Comparison of ENCODE assay signal across 8 mouse cellular contexts in genomic region chr8:118274688-118275087, GRCm38 (mm10). TPM values are rescaled to one million over a fixed set of nuclear protein-coding genes. Genes with fewer than 3 reads are reported as not detected.
DNase-seq lines count a peak whose midpoint lies in the region; ATAC-seq and TF ChIP-seq lines count a peak whose summit lies in the region.

No protein-coding gene starts in this region.

- H3K9ac ChIP-seq in stomach, postnatal 0 days (ENCODE audit: low read length), result no peak overlapping the region

- 7% methylated on average over 4 of the region's 4 CpGs for WGBS in stomach, postnatal 0 days

- no peak overlapping the region for H3K4me2 ChIP-seq in stomach, postnatal 0 days (replicated peaks; ENCODE audit: low read depth)

- no peaks in the 10 kb centered on the region for H3K9me3 ChIP-seq in stomach, postnatal 0 days (ENCODE audit: control insufficient read depth, low read length)

- no peak overlapping the region for H3K27ac ChIP-seq in stomach, postnatal 0 days (replicated peaks)

- H3K4me1 ChIP-seq in stomach, postnatal 0 days (replicated peaks; ENCODE audit: control insufficient read depth, insufficient read depth), result no peaks in the 10 kb centered on the region

- peak; percentile 88 for TF ChIP-seq CTCF in stomach, postnatal 0 days (IDR thresholded peaks at IDR 0.05; ENCODE audit: low read depth)

- ATAC-seq in CD4-positive, CD25-positive, alpha-beta regulatory T cell, adult 4 months, result no peak
- ATAC-seq in stomach, postnatal 0 days (ENCODE audit: low FRiP score, low TSS enrichment), result no peak

- no peak overlapping the region for H3K4me3 ChIP-seq in stomach, postnatal 0 days (ENCODE audit: low read depth, low read length)

- intact Hi-C loops in gastrocnemius, postnatal 14 days (cut with DNase I; ENCODE audit: low total_unique reads), result loop anchor here (10.0 kb wide), 1 partner anchor 570 kb away; no protein-coding TSS in a partner anchor

- DNase-seq in CD4-positive, CD25-positive, alpha-beta regulatory T cell, adult 2 months (ENCODE audit: low read depth, low spot score), result peak; percentile 8
- DNase-seq in ZHBTc4 (ENCODE audit: low read depth, low spot score), result peak; percentile 86
- DNase-seq in cerebellum, postnatal 25 days, result peak; percentile 82 to 90
- peak; percentile 63 for DNase-seq in gastrocnemius, postnatal 14 days
- peak; percentile 71 for DNase-seq in layer of hippocampus, adult 9-10 months (ENCODE audit: low spot score)
- DNase-seq in lung, postnatal 25 days (ENCODE audit: low spot score), result peak; percentile 41
- peak; percentile 82 for DNase-seq in stomach, postnatal 0 days (ENCODE audit: low spot score)

- TF ChIP-seq EP300 in stomach, postnatal 0 days (optimal IDR thresholded peaks at IDR 0.05), result no peak

- H3K36me3 ChIP-seq in stomach, postnatal 0 days (ENCODE audit: control insufficient read depth, insufficient read depth, low read length), result no peaks in the 10 kb centered on the region

- no peaks in the 10 kb centered on the region for H3K27me3 ChIP-seq in stomach, postnatal 0 days (ENCODE audit: control insufficient read depth, insufficient read depth, low read length)

RNA-seq across cellular contexts. Expression of gene Cdh13, which starts 8.8 kb away (rescaled TPM):
- under 1 TPM; 0.25 to 0.31 TPM for polyA plus RNA-seq in CD4-positive, CD25-positive, alpha-beta regulatory T cell, adult 4 months (2017; shearing (Covaris generic))
- total RNA-seq in gastrocnemius, postnatal 14 days (2021), result 100 to 1,000 TPM in 1 of 2 experiments, 10 to 100 TPM in 1; 77.5 to 130 TPM
- polyA plus RNA-seq in stomach, postnatal 0 days (2015; fragmentation: Nextera tagmentation; extraction: Ambion mirVana), result 18.5 and 21.3 TPM in 2 replicates

Comparison
In these comparisons a context has a peak if more than half of its experiments do, and no peak if none do; other contexts are left out.
1. DNase-seq: peak in every context shown above with its lines; median percentile 86 in ZHBTc4; 86 in cerebellum, postnatal 25 days; 82 in stomach, postnatal 0 days; 71 in layer of hippocampus, adult 9-10 months; 63 in gastrocnemius, postnatal 14 days; 41 in lung, postnatal 25 days; 8 in CD4-positive, CD25-positive, alpha-beta regulatory T cell, adult 2 months.
2. RNA of gene Cdh13, which starts 8.8 kb away (polyA plus RNA-seq): 18.5 to 21.3 TPM in stomach, postnatal 0 days; 0.25 to 0.31 TPM in CD4-positive, CD25-positive, alpha-beta regulatory T cell, adult 4 months; every median in the first group is over 10 times any median in the second.